Mouse (Mus musculus): ENCODE results near the gene Zic1. TPM values are rescaled to one million over a fixed set of nuclear protein-coding genes. Genes with fewer than 3 reads are reported as not detected.

Zic1 gene
- polyA plus RNA-seq, 1 experiment from 2014 or later: 25.1 TPM

- DNase-seq (ENCODE audit: low spot score): peak; percentile 31
- peaks cover 63% of the 10 kb centered on the region for H3K27me3 ChIP-seq (ENCODE audit: control insufficient read depth, insufficient read depth, low read length)
- peak overlapping the region; percentile 53 for H3K4me2 ChIP-seq (replicated peaks)
- no peaks in the 10 kb centered on the region for H3K36me3 ChIP-seq (replicated peaks; ENCODE audit: control insufficient read depth, insufficient read depth)
- ATAC-seq (ENCODE audit: low FRiP score): no peak
- H3K4me1 ChIP-seq (replicated peaks; ENCODE audit: control insufficient read depth, insufficient read depth, low read length): 0 out of 2 replicates have a peak, but pooled peaks cover 11% of the 10 kb centered on the region
- WGBS: 2% methylated on average over 13 of the region's 13 CpGs
- H3K9ac ChIP-seq: peak overlapping the region; percentile 61
- peak overlapping the region; percentile 23 for H3K4me3 ChIP-seq (replicated peaks; ENCODE audit: low read length)
- H3K27ac ChIP-seq: peak overlapping the region; percentile 76
- no peaks in the 10 kb centered on the region for H3K9me3 ChIP-seq (ENCODE audit: control insufficient read depth, low read length)
Measured at GRCm38 (mm10) chr9:91351961-91352411, 13.6 kb downstream of the Zic1 start.

- peak overlapping the region; percentile 61 for H3K9ac ChIP-seq
- ATAC-seq (ENCODE audit: low FRiP score) (no peak), DNase-seq (ENCODE audit: low spot score) (peak; percentile 30)
- peaks cover 57% of the 10 kb centered on the region for H3K27me3 ChIP-seq (ENCODE audit: control insufficient read depth, insufficient read depth, low read length)
- H3K9me3 ChIP-seq (ENCODE audit: control insufficient read depth, low read length): no peaks in the 10 kb centered on the region
- H3K4me3 ChIP-seq (replicated peaks; ENCODE audit: low read length): peak overlapping the region; percentile 23
- 7% methylated on average over 5 of the region's 5 CpGs for WGBS
- 0 out of 2 replicates have a peak, but pooled peaks cover 11% of the 10 kb centered on the region for H3K4me1 ChIP-seq (replicated peaks; ENCODE audit: control insufficient read depth, insufficient read depth, low read length)
- peak overlapping the region; percentile 76 for H3K27ac ChIP-seq
- H3K36me3 ChIP-seq (replicated peaks; ENCODE audit: control insufficient read depth, insufficient read depth): no peaks in the 10 kb centered on the region
- peak overlapping the region; percentile 53 for H3K4me2 ChIP-seq (replicated peaks)
Measured at GRCm38 (mm10) chr9:91351361-91351760, 14.2 kb downstream of the Zic1 start.

- DNase-seq (ENCODE audit: low spot score) (peak; percentile 71), ATAC-seq (ENCODE audit: low FRiP score) (peak; percentile 34)
- H3K9ac ChIP-seq: peak overlapping the region; percentile 61
- 0 out of 2 replicates have a peak, but pooled peaks cover 11% of the 10 kb centered on the region for H3K4me1 ChIP-seq (replicated peaks; ENCODE audit: control insufficient read depth, insufficient read depth, low read length)
- H3K9me3 ChIP-seq (ENCODE audit: control insufficient read depth, low read length): no peaks in the 10 kb centered on the region
- H3K4me2 ChIP-seq (replicated peaks): peak overlapping the region; percentile 53
- 1% methylated on average over 14 of the region's 14 CpGs for WGBS
- peak overlapping the region; percentile 76 for H3K27ac ChIP-seq
- peak overlapping the region; percentile 23 for H3K4me3 ChIP-seq (replicated peaks; ENCODE audit: low read length)
- H3K36me3 ChIP-seq (replicated peaks; ENCODE audit: control insufficient read depth, insufficient read depth): no peaks in the 10 kb centered on the region
- H3K27me3 ChIP-seq (ENCODE audit: control insufficient read depth, insufficient read depth, low read length): peaks cover 52% of the 10 kb centered on the region
Measured at GRCm38 (mm10) chr9:91350861-91351291, 14.7 kb downstream of the Zic1 start.

- no peaks in the 10 kb centered on the region for H3K9me3 ChIP-seq (ENCODE audit: control insufficient read depth, low read length)
- H3K27me3 ChIP-seq (ENCODE audit: control insufficient read depth, insufficient read depth, low read length): peaks cover 52% of the 10 kb centered on the region
- DNase-seq (ENCODE audit: low spot score) (peak; percentile 40), ATAC-seq (ENCODE audit: low FRiP score) (no peak)
- no peaks in the 10 kb centered on the region for H3K36me3 ChIP-seq (replicated peaks; ENCODE audit: control insufficient read depth, insufficient read depth)
- H3K4me3 ChIP-seq (replicated peaks; ENCODE audit: low read length): peak overlapping the region; percentile 23
- H3K9ac ChIP-seq: peak overlapping the region; percentile 61
- H3K4me1 ChIP-seq (replicated peaks; ENCODE audit: control insufficient read depth, insufficient read depth, low read length): 0 out of 2 replicates have a peak, but pooled peaks cover 7% of the 10 kb centered on the region
- peak overlapping the region; percentile 53 for H3K4me2 ChIP-seq (replicated peaks)
- 1% methylated on average over 16 of the region's 16 CpGs for WGBS
- H3K27ac ChIP-seq: peak overlapping the region; percentile 76
Measured at GRCm38 (mm10) chr9:91350211-91350791, 15.3 kb downstream of the Zic1 start.

- no peak for DNase-seq (ENCODE audit: low spot score)
- peak overlapping the region; percentile 19 for H3K4me2 ChIP-seq (replicated peaks)
Measured at GRCm38 (mm10) chr9:91348746-91349145, 16.9 kb downstream of the Zic1 start.

GRCm38 (mm10) chr9:91347591-91347990 is 18.0 kb downstream of the Zic1 start:
- no peaks in the 10 kb centered on the region for H3K4me1 ChIP-seq (replicated peaks; ENCODE audit: control insufficient read depth, insufficient read depth, low read length)
- peaks cover 41% of the 10 kb centered on the region for H3K27me3 ChIP-seq (ENCODE audit: control insufficient read depth, insufficient read depth, low read length)
- no peak overlapping the region for H3K27ac ChIP-seq
- WGBS: 78% methylated on average over 2 of the region's 2 CpGs
- no peak for ATAC-seq (ENCODE audit: low FRiP score)
- H3K9me3 ChIP-seq (ENCODE audit: control insufficient read depth, low read length): no peaks in the 10 kb centered on the region
- no peak for DNase-seq (ENCODE audit: low spot score)
- H3K9ac ChIP-seq: no peak overlapping the region
- H3K36me3 ChIP-seq (replicated peaks; ENCODE audit: control insufficient read depth, insufficient read depth): no peaks in the 10 kb centered on the region
- no peak overlapping the region for H3K4me3 ChIP-seq (replicated peaks; ENCODE audit: low read length)
- H3K4me2 ChIP-seq (replicated peaks): no peak overlapping the region

More at GRCm38 (mm10) chr9:91348746-91349145, 16.9 kb downstream of the Zic1 start:
- Histone ChIP-seq H3K36me3 (replicated peaks; ENCODE audit: control insufficient read depth, insufficient read depth) (no peaks in the 10 kb centered on the region), H3K27me3 (ENCODE audit: control insufficient read depth, insufficient read depth, low read length) (peaks cover 41% of the 10 kb centered on the region), H3K27ac (no peak overlapping the region), H3K4me3 (replicated peaks; ENCODE audit: low read length) (peak overlapping the region; percentile 10; the same call in 1 of the 2 replicates), H3K4me1 (replicated peaks; ENCODE audit: control insufficient read depth, insufficient read depth, low read length) (no peaks in the 10 kb centered on the region), H3K9ac (no peak overlapping the region), H3K9me3 (ENCODE audit: control insufficient read depth, low read length) (no peaks in the 10 kb centered on the region)
- WGBS: 43% methylated on average over 1 of the region's 1 CpGs
- no peak for ATAC-seq (ENCODE audit: low FRiP score)

Other genes starting within 250 kb of the Zic1 start
- 47.8 and 54.9 TPM in 2 replicates for gene Zic4, start 3.4 kb downstream of the Zic1 start, polyA plus RNA-seq (2014; fragmentation: Nextera tagmentation; extraction: Ambion mirVana)

All from hindbrain, embryonic 14.5 days (tissue).